Mouse (Mus musculus): ENCODE measurements around the gene Epb41. TPM values are rescaled to one million over a fixed set of nuclear protein-coding genes. Genes with fewer than 3 reads are reported as not detected.

Epb41 gene
- polyA plus RNA-seq, 1 experiment from 2014 or later: 61.7 TPM

DNA sequence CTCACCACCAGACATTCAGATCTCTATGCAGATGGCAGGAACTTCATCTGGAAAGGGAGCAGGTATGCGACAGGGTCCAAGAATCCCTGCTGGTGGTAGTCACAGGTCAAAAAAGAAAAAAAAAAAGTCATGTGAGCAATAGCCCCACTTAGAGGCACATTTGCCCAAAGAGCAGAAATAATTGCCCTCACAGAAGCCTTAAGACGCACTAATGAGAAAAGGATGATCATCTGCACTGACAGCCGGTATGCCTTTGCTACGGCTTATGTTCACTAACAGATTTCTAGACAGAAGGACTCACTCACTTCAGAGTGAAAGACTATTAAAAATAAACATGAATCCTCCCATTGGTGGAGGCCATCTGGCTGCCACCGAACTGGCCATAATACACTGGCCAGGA, 24.4 kb upstream of the Epb41 start:
- no peaks in the 10 kb centered on the region for H3K9me3 ChIP-seq (replicated peaks; ENCODE audit: control insufficient read depth, low read length, poor library complexity, severe bottlenecking)
- no peaks in the 10 kb centered on the region for H3K4me1 ChIP-seq (ENCODE audit: control insufficient read depth, insufficient read depth, low read length)
- no peak overlapping the region for H3K4me2 ChIP-seq (ENCODE audit: low read length)
- no peak overlapping the region for H3K27ac ChIP-seq (ENCODE audit: low read length)
- 82% methylated on average over 5 of the region's 5 CpGs for WGBS
- H3K4me3 ChIP-seq (ENCODE audit: low read depth, low read length): no peak overlapping the region
- no peak overlapping the region for H3K9ac ChIP-seq (ENCODE audit: low read depth, low read length)
- H3K27me3 ChIP-seq (ENCODE audit: control insufficient read depth, insufficient read depth, low read depth, low read length): no peaks in the 10 kb centered on the region
- no peak for ATAC-seq
- H3K36me3 ChIP-seq (ENCODE audit: control insufficient read depth, insufficient read depth, low read length): no peaks in the 10 kb centered on the region

DNA sequence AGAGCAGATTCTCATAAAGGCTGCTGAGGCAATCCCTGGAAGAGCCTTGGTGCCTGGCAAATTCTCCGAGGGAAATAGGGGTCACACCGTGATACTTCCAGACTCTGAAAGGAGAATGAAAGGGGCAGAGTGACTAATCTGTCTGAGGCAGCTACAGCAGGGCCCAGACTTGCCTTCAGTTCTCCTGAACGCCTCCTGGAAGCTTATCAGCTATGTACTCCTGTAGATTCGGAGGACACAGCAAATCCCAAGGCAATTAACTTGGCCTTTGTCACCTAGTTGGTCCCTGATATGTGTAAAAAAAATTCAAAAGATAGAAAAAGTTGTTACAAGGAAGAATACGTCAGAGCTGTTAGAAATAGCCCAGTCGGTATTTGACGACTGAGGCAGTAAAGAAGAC, 19.9 kb upstream of the Epb41 start:
- Histone ChIP-seq H3K27me3 (ENCODE audit: control insufficient read depth, insufficient read depth, low read depth, low read length) (no peaks in the 10 kb centered on the region), H3K9me3 (replicated peaks; ENCODE audit: control insufficient read depth, low read length, poor library complexity, severe bottlenecking) (no peaks in the 10 kb centered on the region), H3K27ac (ENCODE audit: low read length) (no peak overlapping the region), H3K9ac (ENCODE audit: low read depth, low read length) (no peak overlapping the region), H3K36me3 (ENCODE audit: control insufficient read depth, insufficient read depth, low read length) (no peaks in the 10 kb centered on the region), H3K4me3 (ENCODE audit: low read depth, low read length) (no peak overlapping the region), H3K4me1 (ENCODE audit: control insufficient read depth, insufficient read depth, low read length) (no peaks in the 10 kb centered on the region), H3K4me2 (ENCODE audit: low read length) (no peak overlapping the region)
- WGBS: 67% methylated on average over 7 of the region's 7 CpGs
- no peak for ATAC-seq

GRCm38 (mm10) chr4:132093928-132094327, 18.8 kb upstream of the Epb41 start:
- H3K9ac ChIP-seq (ENCODE audit: low read depth, low read length): no peak overlapping the region
- 93% methylated on average over 5 of the region's 5 CpGs for WGBS
- ATAC-seq: no peak
- no peak overlapping the region for H3K4me2 ChIP-seq (ENCODE audit: low read length)
- no peaks in the 10 kb centered on the region for H3K27me3 ChIP-seq (ENCODE audit: control insufficient read depth, insufficient read depth, low read depth, low read length)
- H3K9me3 ChIP-seq (replicated peaks; ENCODE audit: control insufficient read depth, low read length, poor library complexity, severe bottlenecking): no peaks in the 10 kb centered on the region
- H3K4me1 ChIP-seq (ENCODE audit: control insufficient read depth, insufficient read depth, low read length): no peaks in the 10 kb centered on the region
- no peaks in the 10 kb centered on the region for H3K36me3 ChIP-seq (ENCODE audit: control insufficient read depth, insufficient read depth, low read length)
- H3K4me3 ChIP-seq (ENCODE audit: low read depth, low read length): no peak overlapping the region
- no peak overlapping the region for H3K27ac ChIP-seq (ENCODE audit: low read length)

DNA sequence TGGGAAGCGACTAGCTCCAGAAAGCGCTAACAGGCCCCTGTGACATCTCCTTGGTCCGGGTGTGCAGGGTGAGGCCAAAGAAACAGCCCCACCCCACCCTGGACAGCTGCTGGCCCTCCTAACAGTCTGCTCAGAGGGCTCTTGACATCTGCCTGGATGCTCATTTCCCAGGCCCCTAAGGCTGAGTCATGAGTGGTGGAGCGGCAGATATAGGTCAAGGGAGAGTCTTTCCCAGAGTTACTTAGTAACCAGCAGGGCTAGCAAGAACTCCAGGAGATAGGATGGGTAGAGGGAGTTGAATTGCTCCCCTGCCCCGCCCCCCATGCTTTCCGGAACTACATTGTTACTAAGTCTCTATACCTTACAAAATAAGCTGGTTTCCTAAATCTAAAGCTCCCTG, 18.0 kb upstream of the Epb41 start:
- Histone ChIP-seq H3K36me3 (ENCODE audit: control insufficient read depth, insufficient read depth, low read length) (no peaks in the 10 kb centered on the region), H3K27ac (ENCODE audit: low read length) (no peak overlapping the region), H3K9ac (ENCODE audit: low read depth, low read length) (no peak overlapping the region), H3K9me3 (replicated peaks; ENCODE audit: control insufficient read depth, low read length, poor library complexity, severe bottlenecking) (no peaks in the 10 kb centered on the region), H3K27me3 (ENCODE audit: control insufficient read depth, insufficient read depth, low read depth, low read length) (no peaks in the 10 kb centered on the region), H3K4me1 (ENCODE audit: control insufficient read depth, insufficient read depth, low read length) (no peaks in the 10 kb centered on the region), H3K4me3 (ENCODE audit: low read depth, low read length) (no peak overlapping the region), H3K4me2 (ENCODE audit: low read length) (no peak overlapping the region)
- 79% methylated on average over 6 of the region's 6 CpGs for WGBS
- ATAC-seq: no peak

DNA sequence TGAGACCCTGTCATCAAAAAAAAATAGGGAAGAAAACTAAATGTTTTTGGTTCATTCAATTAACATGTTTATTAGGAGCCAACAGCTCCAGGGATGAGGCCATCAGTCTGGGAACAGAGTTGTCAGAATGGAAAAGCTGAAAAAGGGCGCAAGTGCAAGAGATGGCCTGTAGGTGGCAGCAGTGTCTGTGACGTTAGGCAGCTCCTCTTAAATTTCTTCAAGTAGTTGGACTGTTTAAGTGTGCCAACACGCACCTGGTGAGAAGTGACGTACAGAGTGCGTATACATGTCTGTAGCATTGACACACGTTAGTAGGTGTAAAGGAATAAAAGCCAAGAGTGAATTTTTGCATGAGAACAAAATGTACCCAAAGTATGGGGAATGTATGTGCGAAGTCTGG, 13.8 kb upstream of the Epb41 start:
- no peak overlapping the region for H3K9ac ChIP-seq (ENCODE audit: low read depth, low read length)
- no peak overlapping the region for H3K27ac ChIP-seq (ENCODE audit: low read length)
- no peak overlapping the region for H3K4me3 ChIP-seq (ENCODE audit: low read depth, low read length)
- no peaks in the 10 kb centered on the region for H3K9me3 ChIP-seq (replicated peaks; ENCODE audit: control insufficient read depth, low read length, poor library complexity, severe bottlenecking)
- H3K4me2 ChIP-seq (ENCODE audit: low read length): no peak overlapping the region
- no peaks in the 10 kb centered on the region for H3K36me3 ChIP-seq (ENCODE audit: control insufficient read depth, insufficient read depth, low read length)
- no peak for ATAC-seq
- no peaks in the 10 kb centered on the region for H3K27me3 ChIP-seq (ENCODE audit: control insufficient read depth, insufficient read depth, low read depth, low read length)
- H3K4me1 ChIP-seq (ENCODE audit: control insufficient read depth, insufficient read depth, low read length): no peaks in the 10 kb centered on the region
- 22% methylated on average over 7 of the region's 7 CpGs for WGBS

GRCm38 (mm10) chr4:132085114-132085513, 10.0 kb upstream of the Epb41 start:
- H3K4me3 ChIP-seq (ENCODE audit: low read depth, low read length): no peak overlapping the region
- ATAC-seq: no peak
- H3K9ac ChIP-seq (ENCODE audit: low read depth, low read length): no peak overlapping the region
- H3K4me2 ChIP-seq (ENCODE audit: low read length): no peak overlapping the region
- WGBS: 86% methylated on average over 7 of the region's 7 CpGs
- no peak overlapping the region for H3K27ac ChIP-seq (ENCODE audit: low read length)
- H3K36me3 ChIP-seq (ENCODE audit: control insufficient read depth, insufficient read depth, low read length): no peaks in the 10 kb centered on the region
- no peaks in the 10 kb centered on the region for H3K9me3 ChIP-seq (replicated peaks; ENCODE audit: control insufficient read depth, low read length, poor library complexity, severe bottlenecking)
- no peaks in the 10 kb centered on the region for H3K27me3 ChIP-seq (ENCODE audit: control insufficient read depth, insufficient read depth, low read depth, low read length)
- H3K4me1 ChIP-seq (ENCODE audit: control insufficient read depth, insufficient read depth, low read length): no peaks in the 10 kb centered on the region

DNA sequence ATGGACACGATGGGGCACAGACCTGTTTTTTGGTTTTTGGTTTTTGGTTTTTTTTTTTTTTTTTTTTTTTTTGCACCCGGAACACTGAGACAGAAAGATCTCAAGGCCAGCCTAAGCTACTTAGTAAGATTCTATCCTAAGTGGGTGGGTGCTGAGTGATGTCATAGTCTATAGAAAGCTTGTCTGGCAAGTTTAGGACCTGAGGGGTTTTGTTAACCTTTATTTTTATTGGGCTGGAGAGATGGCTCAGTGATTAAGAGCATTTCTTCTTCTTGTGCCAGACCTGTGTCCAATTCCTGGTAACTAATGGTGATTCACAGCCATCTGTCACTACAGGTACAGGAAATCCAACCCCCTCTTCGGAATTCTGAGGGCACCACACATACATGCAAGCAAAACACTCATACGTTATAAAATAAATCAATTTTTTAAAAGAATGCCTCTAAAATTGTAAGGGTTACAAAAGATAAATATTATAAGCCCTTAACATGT, 5.4 kb upstream of the Epb41 start:
- no peak for ATAC-seq

GRCm38 (mm10) chr4:132079555-132080275, 4.6 kb upstream of the Epb41 start:
- no peak overlapping the region for H3K4me2 ChIP-seq (ENCODE audit: low read length)
- 13% methylated on average over 19 of the region's 19 CpGs for WGBS
- no peak for ATAC-seq

More for the DNA sequence above, 5.4 kb upstream of the Epb41 start:
- WGBS: 76% methylated on average over 4 of the region's 4 CpGs
- Histone ChIP-seq H3K27ac (ENCODE audit: low read length) (no peak overlapping the region), H3K4me2 (ENCODE audit: low read length) (no peak overlapping the region), H3K9ac (ENCODE audit: low read depth, low read length) (no peak overlapping the region), H3K9me3 (replicated peaks; ENCODE audit: control insufficient read depth, low read length, poor library complexity, severe bottlenecking) (no peaks in the 10 kb centered on the region), H3K36me3 (ENCODE audit: control insufficient read depth, insufficient read depth, low read length) (no peaks in the 10 kb centered on the region), H3K27me3 (ENCODE audit: control insufficient read depth, insufficient read depth, low read depth, low read length) (peaks cover 3% of the 10 kb centered on the region; the same call in 1 of the 2 replicates), H3K4me1 (ENCODE audit: control insufficient read depth, insufficient read depth, low read length) (no peaks in the 10 kb centered on the region), H3K4me3 (ENCODE audit: low read depth, low read length) (no peak overlapping the region)

GRCm38 (mm10) chr4:132078296-132078714, 3.2 kb upstream of the Epb41 start:
- H3K4me3 ChIP-seq (ENCODE audit: low read depth, low read length): no peak overlapping the region
- WGBS: 62% methylated on average over 7 of the region's 7 CpGs
- H3K9me3 ChIP-seq (replicated peaks; ENCODE audit: control insufficient read depth, low read length, poor library complexity, severe bottlenecking): no peaks in the 10 kb centered on the region
- ATAC-seq: no peak
- peaks cover 6% of the 10 kb centered on the region; the same call in 1 of the 2 replicates for H3K4me1 ChIP-seq (ENCODE audit: control insufficient read depth, insufficient read depth, low read length)
- H3K36me3 ChIP-seq (ENCODE audit: control insufficient read depth, insufficient read depth, low read length): no peaks in the 10 kb centered on the region
- H3K4me2 ChIP-seq (ENCODE audit: low read length): no peak overlapping the region
- no peak overlapping the region for H3K27ac ChIP-seq (ENCODE audit: low read length)
- peaks cover 10% of the 10 kb centered on the region; the same call in 1 of the 2 replicates for H3K27me3 ChIP-seq (ENCODE audit: control insufficient read depth, insufficient read depth, low read depth, low read length)
- H3K9ac ChIP-seq (ENCODE audit: low read depth, low read length): no peak overlapping the region

More at GRCm38 (mm10) chr4:132079555-132080275, 4.6 kb upstream of the Epb41 start:
- no peak overlapping the region for H3K27ac ChIP-seq (ENCODE audit: low read length)
- H3K9me3 ChIP-seq (replicated peaks; ENCODE audit: control insufficient read depth, low read length, poor library complexity, severe bottlenecking): no peaks in the 10 kb centered on the region
- H3K27me3 ChIP-seq (ENCODE audit: control insufficient read depth, insufficient read depth, low read depth, low read length): peaks cover 3% of the 10 kb centered on the region; the same call in 1 of the 2 replicates
- no peak overlapping the region for H3K9ac ChIP-seq (ENCODE audit: low read depth, low read length)
- H3K36me3 ChIP-seq (ENCODE audit: control insufficient read depth, insufficient read depth, low read length): no peaks in the 10 kb centered on the region
- H3K4me3 ChIP-seq (ENCODE audit: low read depth, low read length): no peak overlapping the region
- no peaks in the 10 kb centered on the region for H3K4me1 ChIP-seq (ENCODE audit: control insufficient read depth, insufficient read depth, low read length)
